Mouse (Mus musculus): Measurements from ENCODE around the gene Ttc29.

GRCm38 (mm10) chr8:78232870-78233707, 20.0 kb downstream of the Ttc29 start:
- TF ChIP-seq POLR2A (IDR thresholded peaks at IDR 0.05; ENCODE audit: borderline replicate concordance, control insufficient read depth, low read depth, low read length) (no peak), CTCF (IDR thresholded peaks at IDR 0.05; ENCODE audit: control insufficient read depth, insufficient read depth, low read length) (no peak)

Measured in bone marrow, adult 2 months (tissue).